Mouse (Mus musculus) lung, adult 18-20 months (tissue): ENCODE results near the gene Qrich2.
"Not testable (repeated sequence)": the region's sequence is repeated elsewhere in the genome, so short reads cannot be mapped to it uniquely, and the experiment has no call there.

ENCODE experiments used
- DNase-seq, 2 experiments: peaks; one replicate each; pipeline ENCODE4 v3.0.0; 2022; ENCODE audit warnings: mixed read lengths in 2 of 2

The Qrich2 gene

GRCm38 (mm10) chr11:116488693-116489375 lies 22.8 kb upstream of the Qrich2 start:
- no peak for DNase-seq

GRCm38 (mm10) chr11:116488207-116488606 lies 22.2 kb upstream of the Qrich2 start:
- DNase-seq = no peak

GRCm38 (mm10) chr11:116484261-116484660 lies 18.2 kb upstream of the Qrich2 start:
- no peak for DNase-seq

- DNase-seq = no peak
Observed at GRCm38 (mm10) chr11:116481776-116482175, 15.7 kb upstream of the Qrich2 start.

DNA sequence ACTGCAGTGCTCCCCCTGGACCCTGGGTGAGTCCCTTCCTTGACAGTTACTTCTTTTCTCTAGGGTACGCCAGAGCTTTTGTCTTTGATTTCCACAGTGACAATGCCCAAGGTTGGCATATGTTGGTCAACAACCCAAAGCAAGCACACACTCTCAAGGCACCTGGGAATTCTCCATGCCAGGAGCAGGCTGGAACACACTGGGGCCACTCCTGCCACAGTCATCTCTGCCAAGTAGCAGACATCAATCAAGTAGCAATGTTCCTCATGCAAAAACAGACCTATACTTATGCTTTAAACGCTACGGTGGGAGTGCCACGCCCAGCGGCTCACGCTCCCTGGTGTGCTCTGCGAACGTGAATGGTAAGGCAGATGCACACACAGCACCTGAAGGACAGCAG lies 14.9 kb upstream of the Qrich2 start:
- no peak for DNase-seq

DNA sequence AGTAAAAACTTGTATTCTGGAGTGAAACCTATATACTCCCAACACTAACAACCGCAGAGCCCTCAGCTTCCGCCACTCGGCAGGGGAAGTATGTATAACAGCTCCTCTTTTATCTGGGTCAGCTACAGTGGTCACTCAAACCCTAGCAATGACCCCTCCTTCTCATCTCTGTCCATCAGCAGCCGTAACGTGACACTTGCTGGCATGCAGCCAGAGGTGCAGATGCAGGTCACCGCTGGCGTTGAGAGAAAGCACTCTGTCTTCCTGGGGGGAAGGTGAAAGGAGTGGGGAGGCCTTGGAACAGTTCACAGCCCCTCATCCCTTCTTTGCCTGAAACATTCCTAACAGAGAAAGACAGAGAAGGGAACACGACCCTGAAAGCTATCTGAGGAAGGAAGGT lies 13.8 kb upstream of the Qrich2 start:
- DNase-seq = no peak

DNA sequence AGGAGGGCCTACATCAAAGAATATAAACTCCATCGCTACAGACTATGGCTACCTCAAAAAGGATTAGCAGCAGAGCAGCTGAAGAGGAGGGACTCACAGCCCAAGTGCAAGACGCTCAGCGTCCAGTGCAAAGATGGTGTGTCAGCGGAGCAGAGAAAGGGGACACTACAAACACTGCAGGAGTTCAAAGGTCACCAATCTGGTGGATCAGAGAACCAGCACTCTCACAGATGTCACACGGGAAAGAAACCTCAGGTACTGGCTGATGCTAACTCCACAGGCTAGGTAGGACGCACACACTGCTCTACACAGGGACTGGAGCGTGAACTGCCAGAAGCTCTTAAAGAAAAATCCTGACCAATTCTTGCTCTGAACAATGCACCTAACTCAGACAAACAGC lies 12.9 kb upstream of the Qrich2 start:
- no peak for DNase-seq

DNA sequence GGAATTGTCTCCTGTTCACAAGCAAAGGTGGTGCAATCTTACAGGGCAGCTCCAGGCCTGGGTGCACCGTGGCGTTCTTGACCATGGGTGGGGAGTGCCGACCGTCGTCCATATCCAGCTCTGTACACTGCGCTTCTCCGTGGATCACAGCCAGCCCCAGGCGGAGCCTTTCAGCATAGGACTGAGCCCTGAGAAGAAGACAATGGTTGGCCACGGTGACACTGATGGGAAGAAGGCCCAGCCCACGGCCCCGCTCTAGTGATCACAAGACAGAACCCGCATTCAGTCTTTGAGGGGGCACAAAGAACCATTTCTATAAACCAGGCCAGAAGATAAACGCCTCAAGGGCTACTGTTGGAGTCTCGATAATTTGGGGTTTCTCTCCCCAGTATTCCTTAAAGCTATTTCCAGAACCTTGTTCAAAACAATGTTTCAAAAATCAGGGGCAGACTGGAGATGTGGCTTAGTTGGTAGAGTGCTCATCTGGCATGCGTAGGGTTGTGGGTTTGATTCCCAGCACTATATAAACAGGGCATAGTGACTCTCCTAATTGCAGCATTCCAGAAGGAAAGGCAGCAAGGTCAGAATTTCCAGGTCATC lies 11.2 kb upstream of the Qrich2 start:
- DNase-seq = no peak

GRCm38 (mm10) chr11:116476696-116477095 lies 10.7 kb upstream of the Qrich2 start:
- DNase-seq = no peak

DNA sequence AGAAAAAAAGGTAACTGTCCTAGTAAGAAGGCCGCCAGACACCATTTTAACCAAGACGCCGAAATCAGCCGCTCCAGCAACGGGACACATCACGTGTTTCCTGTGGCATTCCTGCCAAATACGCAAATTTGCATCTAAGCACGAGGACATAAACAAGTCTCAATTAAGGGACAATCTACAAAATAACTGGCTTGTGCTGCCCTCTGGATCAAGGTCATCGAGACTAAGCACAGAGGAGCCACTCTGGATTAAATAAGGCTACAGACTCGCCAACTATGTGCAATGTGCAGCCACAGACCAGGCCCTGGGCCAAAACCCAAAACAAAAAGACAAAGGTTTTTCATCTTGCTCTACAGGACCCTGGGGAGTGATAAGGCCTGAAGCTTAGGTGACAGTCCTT lies 10.0 kb upstream of the Qrich2 start:
- DNase-seq = no peak

- DNase-seq = no peak
Observed at GRCm38 (mm10) chr11:116472275-116472674, 6.2 kb upstream of the Qrich2 start.

DNA sequence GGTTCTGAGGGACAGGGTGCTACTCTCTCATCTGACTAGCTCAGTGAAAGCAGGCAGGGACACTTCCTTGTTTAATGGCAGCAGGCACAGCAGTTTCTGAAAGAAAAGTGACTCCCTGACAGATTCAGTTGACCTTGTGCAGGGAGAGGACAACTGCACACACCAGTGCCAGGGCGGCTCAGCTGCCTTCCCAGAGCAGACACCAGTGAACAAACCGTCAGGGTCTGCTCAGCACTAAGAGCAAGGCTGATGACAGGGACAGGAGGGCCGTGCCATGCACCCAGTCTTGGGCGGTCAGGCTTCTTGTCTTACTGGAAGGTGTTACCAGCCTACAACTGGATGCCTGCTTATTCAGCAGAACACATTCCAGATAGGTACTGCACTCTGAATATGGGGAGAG lies 4.9 kb upstream of the Qrich2 start:
- no peak for DNase-seq

- DNase-seq = no peak
Observed at GRCm38 (mm10) chr11:116470249-116470648, 4.2 kb upstream of the Qrich2 start.

DNA sequence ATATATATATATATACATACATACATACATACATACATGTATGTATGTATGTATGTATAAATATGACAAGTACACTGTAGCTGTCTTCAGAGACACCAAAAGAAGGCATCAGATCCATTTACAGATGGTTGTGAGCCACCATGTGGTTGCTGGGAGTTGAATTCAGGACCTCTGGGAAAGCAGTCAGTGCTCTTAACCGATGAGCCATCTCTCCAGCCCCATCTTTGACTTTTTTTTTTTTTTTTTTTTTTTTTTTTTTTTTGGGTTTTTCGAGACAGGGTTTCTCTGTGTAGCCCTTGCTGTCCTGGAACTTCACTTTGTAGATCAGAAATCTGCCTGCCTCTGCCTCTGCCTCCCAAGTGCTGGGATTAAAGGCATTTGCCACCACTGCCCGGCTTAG lies 2.3 kb upstream of the Qrich2 start:
- DNase-seq = not testable (repeated sequence)

DNA sequence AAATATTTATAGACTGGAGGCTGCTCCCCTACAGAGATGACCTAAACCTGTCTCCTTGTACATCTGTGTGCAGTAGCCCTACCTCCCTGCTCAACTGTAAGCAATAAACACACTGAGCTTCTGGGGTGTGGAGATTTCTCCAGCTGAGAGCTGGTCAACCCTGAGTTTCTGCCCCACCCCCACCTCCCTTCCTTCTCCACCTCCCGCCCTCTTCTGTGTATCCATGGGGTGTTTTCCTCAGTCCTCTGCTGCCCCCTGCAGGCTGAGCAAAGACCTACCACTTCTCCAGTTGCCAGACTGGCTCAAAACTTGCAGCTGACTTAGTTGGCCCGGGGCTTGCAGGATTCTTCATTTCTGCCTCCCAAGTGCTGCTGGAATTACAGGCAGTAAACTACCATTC lies 2.2 kb downstream of the Qrich2 start:
- peak; percentile 81 to 86 for DNase-seq

DNA sequence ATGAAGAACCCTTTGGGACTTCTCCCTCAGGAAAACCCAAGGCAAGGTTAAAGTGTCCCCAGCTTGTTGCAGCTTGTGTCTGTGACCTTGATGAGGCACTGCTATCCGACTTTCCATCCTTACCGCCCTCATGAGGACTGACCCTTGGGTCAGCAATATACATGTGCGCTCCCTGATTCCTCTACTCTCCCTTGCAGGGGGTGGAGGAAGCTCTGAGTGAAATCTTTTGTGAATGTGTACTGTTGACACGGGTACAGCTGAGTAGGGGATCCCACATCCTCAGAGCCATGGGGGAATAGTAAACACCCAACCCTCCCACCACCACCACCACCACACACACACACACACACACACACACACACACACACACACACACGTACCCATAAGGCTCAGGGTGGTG lies 2.7 kb downstream of the Qrich2 start:
- no peak for DNase-seq

GRCm38 (mm10) chr11:116459786-116460185 lies 6.3 kb downstream of the Qrich2 start:
- DNase-seq = no peak

DNA sequence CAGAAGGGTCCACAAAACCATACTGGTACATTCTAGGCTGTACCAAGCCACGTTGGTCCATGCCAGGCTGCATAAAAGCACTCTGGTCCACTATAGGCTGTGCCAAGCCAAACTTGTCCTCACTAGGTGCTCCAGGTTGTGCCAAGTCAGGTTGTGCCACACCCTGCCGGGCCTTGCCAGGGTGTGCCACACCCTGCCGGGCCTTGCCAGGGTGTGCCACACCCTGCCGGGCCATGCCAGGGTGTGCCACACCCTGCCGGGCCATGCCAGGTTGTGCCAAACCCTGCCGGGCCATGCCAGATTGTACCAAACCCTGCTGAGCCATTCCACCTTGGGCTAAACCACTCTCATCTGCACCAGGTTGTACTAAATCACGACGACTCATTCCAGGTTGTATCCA lies 9.8 kb downstream of the Qrich2 start:
- no peak for DNase-seq

GRCm38 (mm10) chr11:116453889-116454288 lies 12.2 kb downstream of the Qrich2 start:
- no peak for DNase-seq

GRCm38 (mm10) chr11:116449341-116449740 lies 16.7 kb downstream of the Qrich2 start:
- no peak for DNase-seq

DNA sequence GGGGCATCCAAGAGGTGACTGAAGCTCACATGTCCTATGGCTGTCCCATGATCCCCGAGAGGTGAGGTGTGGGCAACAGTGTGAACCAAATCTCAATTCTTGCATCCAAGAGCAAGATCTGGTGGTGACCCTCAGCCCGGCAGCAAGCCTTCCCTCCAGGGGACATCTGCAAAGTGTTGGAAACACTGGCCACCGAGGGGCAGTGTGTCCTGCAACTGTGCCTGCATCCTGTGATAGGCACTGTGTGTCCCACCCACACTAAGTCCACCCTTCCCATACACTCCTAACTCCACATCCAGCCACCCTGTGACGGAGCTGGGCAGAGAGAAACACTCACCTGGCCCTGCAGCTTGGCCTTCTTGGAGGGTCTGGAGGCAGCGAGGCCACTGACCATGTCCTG lies 18.2 kb downstream of the Qrich2 start:
- no peak for DNase-seq

- DNase-seq = no peak
Observed at GRCm38 (mm10) chr11:116446308-116446887, 19.6 kb downstream of the Qrich2 start.

GRCm38 (mm10) chr11:116445596-116446307 lies 20.3 kb downstream of the Qrich2 start:
- peak; percentile 88 to 91 for DNase-seq

GRCm38 (mm10) chr11:116443935-116444334 lies 22.1 kb downstream of the Qrich2 start:
- DNase-seq = no peak
